Mouse (Mus musculus) CH12.LX (cell line): ENCODE data around the gene Ifrd2.

Experiments used
- CTCF ChIP-seq, 2 experiments: IDR thresholded peaks in 1 of 2; conservative IDR thresholded peaks in 1 of 2; 2 replicates each; pipeline ENCODE4 v1.5.1; 2011 to 2012; ENCODE audit warnings: low read depth in 2 of 2, low read length in 2 of 2, improper control_type of control experiment in 1 of 2, inconsistent platforms in 1 of 2, mild to moderate bottlenecking in 1 of 2, moderate library complexity in 1 of 2
- EP300 ChIP-seq: IDR thresholded peaks from 2 replicates; pipeline ENCODE4 v1.6.1; 2011; ENCODE audit warnings: low read length, improper control_type of control experiment
- MAX ChIP-seq: IDR thresholded peaks from 2 replicates; pipeline ENCODE4 v1.6.1; 2011; ENCODE audit warnings: low read length, improper control_type of control experiment
- MEF2A ChIP-seq: IDR thresholded peaks from 2 replicates; pipeline ENCODE4 v1.6.1; 2014; ENCODE audit warnings: low read depth, mild to moderate bottlenecking, inconsistent platforms, low read length, improper control_type of control experiment, borderline replicate concordance
- MXI1 ChIP-seq: IDR thresholded peaks from 2 replicates; pipeline ENCODE4 v1.6.1; 2011; ENCODE audit warnings: mild to moderate bottlenecking, low read depth, low read length, improper control_type of control experiment
- POLR2A ChIP-seq: IDR thresholded peaks from 2 replicates; pipeline ENCODE4 v1.6.1; 2011; ENCODE audit warnings: low read depth, mild to moderate bottlenecking, improper control_type of control experiment, low read length
- POLR2AphosphoS2 ChIP-seq: IDR thresholded peaks from 2 replicates; pipeline ENCODE4 v1.6.1; 2011; ENCODE audit warnings: low read depth, low read length, improper control_type of control experiment
- RCOR1 ChIP-seq: conservative IDR thresholded peaks from 2 replicates; pipeline ENCODE4 v1.6.1; 2012; ENCODE audit warnings: low read depth, mild to moderate bottlenecking, inconsistent platforms, low read length, improper control_type of control experiment
- USF1 ChIP-seq: IDR thresholded peaks from 2 replicates; pipeline ENCODE4 v1.6.1; 2014; ENCODE audit warnings: low read depth, mild to moderate bottlenecking, inconsistent platforms, low read length, improper control_type of control experiment

DNA sequence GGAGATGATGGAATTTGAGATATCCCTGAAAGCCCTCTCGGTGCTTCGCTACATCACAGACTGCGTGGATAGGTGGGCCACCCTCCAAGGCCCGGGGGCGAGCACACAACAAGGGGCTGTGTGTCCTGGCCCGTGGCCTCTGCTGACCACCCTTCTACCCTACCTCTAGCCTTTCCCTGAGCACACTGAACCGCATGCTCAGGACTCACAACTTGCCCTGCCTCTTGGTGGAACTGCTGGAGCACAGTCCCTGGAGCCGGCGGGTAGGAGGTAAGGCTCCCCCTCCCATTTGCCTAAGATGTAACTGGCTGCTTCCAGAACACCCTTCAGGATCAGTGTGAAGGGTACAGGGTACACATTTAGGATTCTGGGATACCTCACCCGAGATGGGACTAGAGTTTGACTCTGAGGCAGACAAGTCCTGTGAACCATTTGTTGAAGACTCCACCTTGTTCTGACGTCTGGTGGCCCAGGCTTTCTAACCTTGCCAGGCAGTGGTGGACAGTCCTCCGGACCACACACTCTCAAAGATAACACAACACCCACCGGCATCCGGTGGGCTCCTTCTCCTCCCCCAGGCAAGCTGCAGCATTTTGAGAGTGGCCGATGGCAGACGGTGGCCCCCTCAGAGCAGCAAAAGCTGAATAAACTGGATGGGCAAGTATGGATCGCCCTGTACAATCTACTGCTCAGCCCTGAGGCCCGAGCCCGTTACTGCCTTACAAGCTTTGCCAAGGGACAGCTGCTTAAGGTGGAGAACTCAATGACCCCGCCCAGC lies 38.0 kb upstream of the Ifrd2 start:
- TF ChIP-seq MAX, result no peak
- no peak for TF ChIP-seq MEF2A
- no peak for TF ChIP-seq MXI1
- no peak for TF ChIP-seq POLR2A
- no peak for TF ChIP-seq CTCF (conservative IDR thresholded peaks at IDR 0.05 in 1 of 2, IDR thresholded peaks at IDR 0.05 in 1 of 2; ENCODE audit: low read depth in 2 of 2, low read length in 2 of 2)
- no peak for TF ChIP-seq RCOR1
- TF ChIP-seq POLR2AphosphoS2, result no peak
- no peak for TF ChIP-seq USF1
- no peak for TF ChIP-seq EP300
